Mouse (Mus musculus) hindbrain, postnatal 0 days (tissue): Measurements from ENCODE around the gene Map2k6. TPM values are rescaled to one million over a fixed set of nuclear protein-coding genes. Genes with fewer than 3 reads are reported as not detected.
A peak's percentile ranks its signal among the peaks of the same experiment; 100 is the strongest.

ENCODE experiments used
- ATAC-seq: fragments of 200-750 bp; cut with Nextera tagmentation; 2 replicates; pipeline ENCODE4 v1.8.0; 2017; ENCODE audit warnings: mild to moderate bottlenecking, moderate TSS enrichment, moderate library complexity
- DNase-seq: peaks from one replicate; pipeline ENCODE4 v3.0.0-alpha.2; 2015; ENCODE audit warnings: low spot score
- H3K27ac ChIP-seq: fragments of 300-500 bp; sonication (generic); 2 replicates; pipeline ENCODE4 v1.5.1; 2014; ENCODE audit warnings: mild to moderate bottlenecking
- H3K27me3 ChIP-seq: fragments of 300-500 bp; sonication (generic); 2 replicates; pipeline ENCODE4 v1.6.1; 2014; ENCODE audit warnings: low read length, mixed read lengths; ENCODE audit not compliant: insufficient read depth
- H3K36me3 ChIP-seq: fragments of 300-500 bp; sonication (generic); 2 replicates; pipeline ENCODE4 v1.6.1; 2014; ENCODE audit warnings: low read length, mixed read lengths; ENCODE audit not compliant: insufficient read depth
- H3K4me1 ChIP-seq: fragments of 300-500 bp; sonication (generic); 2 replicates; pipeline ENCODE4 v1.6.1; 2014; ENCODE audit warnings: antibody characterized with exemption, low read length, mixed read lengths; ENCODE audit not compliant: insufficient read depth
- H3K4me2 ChIP-seq: fragments of 300-500 bp; sonication (generic); 2 replicates; pipeline ENCODE4 v1.6.1; 2014; ENCODE audit warnings: low read depth, mild to moderate bottlenecking, low read length, moderate library complexity, mixed read lengths
- H3K4me3 ChIP-seq: fragments of 300-500 bp; sonication (generic); 2 replicates; pipeline ENCODE4 v1.5.1; 2014; ENCODE audit warnings: low read length
- H3K9ac ChIP-seq: fragments of 300-500 bp; sonication (generic); replicated peaks from 2 replicates; pipeline ENCODE4 v1.6.1; 2014; ENCODE audit warnings: mild to moderate bottlenecking, low read length, moderate library complexity, mixed read lengths
- H3K9me3 ChIP-seq: fragments of 300-500 bp; sonication (generic); 2 replicates; pipeline ENCODE4 v1.6.1; 2016; ENCODE audit warnings: low read length, mixed read lengths
- CTCF ChIP-seq: IDR thresholded peaks from 2 replicates; pipeline ENCODE4 v1.5.1; 2016; ENCODE audit warnings: antibody characterized with exemption, control low read depth, low read depth
- WGBS: fragments of 180-500 bp; shearing (Covaris S2); extraction: QIAGEN DNeasy Blood & Tissue Kit; methylation state at CpG from one replicate; pipeline ENCODE4 v1.1.7; 2014; 5-methylcytosine and 5-hydroxymethylcytosine counted together
- polyA plus RNA-seq: library from polyadenylated mRNA; unstranded; fragments of >200 nt; fragmentation: Nextera tagmentation; extraction: Ambion mirVana; gene quantifications from 2 replicates; pipeline ENCODE4 v1.2.1, GENCODE M21; 2015
- total RNA-seq: library from RNA; depleted of rRNA; stranded (reverse); fragments of >200 nt; gene quantifications from 2 replicates; pipeline ENCODE4 v1.2.3, GENCODE M21; 2014

Map2k6 gene
- total and polyA plus RNA-seq, 2 experiments from 2014 or later = 16.3 to 21.2 TPM

DNA sequence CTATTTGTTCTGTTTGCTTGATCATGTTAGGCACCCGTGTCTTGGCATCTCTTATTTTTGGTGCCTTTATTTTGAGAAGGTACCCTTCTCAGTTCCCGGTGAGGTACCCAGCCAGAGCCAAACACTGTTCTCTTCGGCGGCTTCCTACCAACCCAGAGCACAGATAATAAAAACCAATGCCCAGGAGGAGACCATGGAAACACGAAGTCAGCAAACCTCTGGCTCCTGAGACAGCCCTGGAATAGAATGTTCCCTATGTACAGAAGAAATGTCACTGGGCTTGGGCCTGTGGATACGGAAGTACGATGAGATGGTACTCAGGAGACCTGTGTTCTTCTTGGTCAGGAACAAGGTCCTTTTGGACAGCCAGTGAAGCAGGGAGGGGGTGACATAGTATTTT is 89.4 kb downstream of the Map2k6 start:
- 95% methylated on average over 7 of the region's 7 CpGs for WGBS
- Histone ChIP-seq H3K27me3 (no peaks in the 10 kb centered on the region), H3K4me1 (no peaks in the 10 kb centered on the region), H3K9ac (no peak overlapping the region), H3K27ac (no peak overlapping the region), H3K36me3 (peaks cover 6% of the 10 kb centered on the region), H3K9me3 (no peaks in the 10 kb centered on the region), H3K4me3 (no peak overlapping the region), H3K4me2 (no peak overlapping the region)
- no peak for TF ChIP-seq CTCF
- DNase-seq (no peak), ATAC-seq (no peak)

DNA sequence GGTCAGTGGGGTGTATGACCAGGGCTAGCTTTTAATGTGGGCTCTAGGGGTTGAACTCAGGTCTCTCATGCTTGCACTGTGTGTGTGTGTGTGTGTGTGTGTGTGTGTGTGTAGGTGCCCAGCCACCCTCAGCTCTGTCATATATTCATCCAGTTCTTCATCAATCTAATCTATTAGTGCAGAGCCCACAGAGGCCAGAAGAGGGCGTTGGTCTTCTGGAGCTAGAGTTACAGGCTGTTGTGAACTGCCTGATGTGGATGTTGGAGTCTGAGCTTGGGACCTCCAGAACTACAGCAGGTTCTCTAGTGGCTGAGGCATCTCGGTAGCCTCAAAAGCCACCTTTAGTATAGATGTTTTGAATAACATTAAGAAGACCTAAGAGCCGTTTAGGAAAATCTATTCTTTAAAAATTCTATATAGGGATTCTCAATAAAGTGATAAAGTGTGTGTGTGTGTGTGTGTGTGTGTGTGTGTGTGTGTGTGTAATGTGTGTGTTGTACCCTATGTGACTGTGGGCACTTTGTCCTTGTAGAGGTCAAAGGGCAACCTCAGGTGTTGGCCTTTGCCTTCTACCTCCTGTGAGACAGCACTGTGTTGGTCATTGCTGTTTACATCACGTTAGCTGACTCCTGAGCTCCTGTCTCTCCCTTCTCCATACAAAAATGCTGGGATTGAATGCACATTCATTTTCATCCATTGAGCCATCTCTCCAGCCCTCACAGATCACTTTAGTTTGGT is 96.6 kb downstream of the Map2k6 start:
- H3K4me2 ChIP-seq = no peak overlapping the region
- H3K9ac ChIP-seq = no peak overlapping the region
- no peaks in the 10 kb centered on the region for H3K4me1 ChIP-seq
- TF ChIP-seq CTCF = 0 out of 2 replicates have a peak, but pooled peaks have one; percentile 1
- H3K27ac ChIP-seq = no peak overlapping the region
- H3K9me3 ChIP-seq = no peaks in the 10 kb centered on the region
- H3K27me3 ChIP-seq = no peaks in the 10 kb centered on the region
- peaks cover 24% of the 10 kb centered on the region for H3K36me3 ChIP-seq
- H3K4me3 ChIP-seq = no peak overlapping the region
- 85% methylated on average over 4 of the region's 4 CpGs for whole genome bisulfite sequencing
- DNase-seq = no peak
- no peak for ATAC-seq

DNA sequence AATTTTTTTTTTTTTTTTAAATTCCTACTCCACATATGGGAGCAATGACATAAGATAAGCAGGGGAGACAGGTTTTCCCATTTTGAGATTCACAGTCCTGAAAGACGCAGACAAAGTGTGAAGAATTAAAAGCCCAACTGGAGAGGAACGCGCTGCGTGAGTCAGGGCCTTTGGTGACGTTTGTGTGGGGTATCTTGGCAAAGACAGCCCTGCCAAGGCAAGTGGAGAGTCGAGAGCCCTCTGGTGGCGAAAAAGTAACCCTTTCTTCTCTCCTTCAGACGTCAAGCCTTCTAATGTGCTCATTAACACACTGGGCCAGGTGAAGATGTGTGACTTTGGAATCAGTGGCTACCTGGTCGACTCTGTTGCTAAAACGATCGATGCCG is 97.1 kb downstream of the Map2k6 start:
- no peaks in the 10 kb centered on the region for H3K27me3 ChIP-seq
- WGBS = 52% methylated on average over 12 of the region's 12 CpGs
- no peak overlapping the region for H3K4me2 ChIP-seq
- no peaks in the 10 kb centered on the region for H3K4me1 ChIP-seq
- DNase-seq = peak; percentile 79
- peak; percentile 72 for TF ChIP-seq CTCF
- H3K36me3 ChIP-seq = peaks cover 30% of the 10 kb centered on the region
- H3K4me3 ChIP-seq = no peak overlapping the region
- H3K27ac ChIP-seq = no peak overlapping the region
- ATAC-seq = no peak
- H3K9ac ChIP-seq = no peak overlapping the region
- H3K9me3 ChIP-seq = no peaks in the 10 kb centered on the region

DNA sequence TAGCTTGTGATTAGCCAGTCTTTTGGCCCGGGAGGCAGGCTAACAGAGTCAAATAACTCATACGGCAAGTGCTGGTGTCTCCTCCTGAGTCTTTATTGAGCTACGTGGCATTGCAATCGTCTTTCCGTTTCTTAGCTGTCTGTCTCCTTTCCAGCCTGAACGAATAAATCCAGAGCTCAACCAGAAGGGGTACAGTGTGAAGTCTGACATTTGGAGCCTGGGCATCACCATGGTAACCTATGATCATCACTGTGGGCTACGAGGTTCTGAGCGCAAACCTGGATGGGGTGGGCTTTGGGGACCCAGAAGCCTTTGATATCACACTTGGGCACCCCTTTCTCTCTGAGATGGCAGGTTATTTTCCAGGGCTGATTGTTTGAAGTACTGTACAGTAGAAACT is 98.8 kb downstream of the Map2k6 start:
- Histone ChIP-seq H3K9ac (no peak overlapping the region), H3K9me3 (no peaks in the 10 kb centered on the region), H3K27ac (no peak overlapping the region), H3K4me3 (no peak overlapping the region), H3K27me3 (no peaks in the 10 kb centered on the region), H3K4me2 (no peak overlapping the region), H3K36me3 (peaks cover 29% of the 10 kb centered on the region), H3K4me1 (no peaks in the 10 kb centered on the region)
- DNase-seq (no peak), ATAC-seq (no peak)
- WGBS = 35% methylated on average over 8 of the region's 8 CpGs
- no peak for TF ChIP-seq CTCF

DNA sequence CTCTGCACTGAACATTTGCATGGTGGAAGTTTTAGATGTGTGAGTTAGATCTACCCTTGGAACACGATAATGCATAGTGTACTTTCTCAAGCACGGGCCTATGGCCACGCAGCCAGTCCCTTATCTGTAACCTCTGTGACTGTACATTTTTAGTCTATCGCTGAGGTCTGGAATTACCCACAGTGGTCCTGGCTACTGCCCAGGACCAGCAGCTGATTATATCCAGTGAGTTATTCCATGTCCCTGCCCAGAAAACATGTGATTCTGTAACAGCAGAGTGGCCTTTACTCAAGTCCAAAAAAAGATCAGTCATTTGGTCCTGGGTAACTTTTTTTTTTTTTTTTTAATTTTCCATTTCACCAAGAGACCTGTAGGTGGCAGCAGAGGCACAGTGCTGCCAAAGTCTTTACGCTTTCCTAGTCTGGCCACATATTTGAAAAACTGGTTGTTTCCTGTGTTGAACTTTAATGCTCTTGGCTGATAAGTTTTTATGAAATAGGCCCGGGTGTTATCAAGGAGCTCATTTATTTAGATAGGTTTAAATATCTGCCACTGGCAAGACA is 99.8 kb downstream of the Map2k6 start:
- no peaks in the 10 kb centered on the region for H3K9me3 ChIP-seq
- H3K9ac ChIP-seq = no peak overlapping the region
- peaks cover 21% of the 10 kb centered on the region; the same call in 1 of the 2 replicates for H3K36me3 ChIP-seq
- H3K4me1 ChIP-seq = no peaks in the 10 kb centered on the region
- ATAC-seq (0 out of 2 replicates have a peak, but pooled peaks have one; percentile 49), DNase-seq (peak; percentile 67)
- WGBS = 57% methylated on average over 6 of the region's 6 CpGs
- TF ChIP-seq CTCF = peak; percentile 80
- no peak overlapping the region for H3K4me2 ChIP-seq
- no peak overlapping the region for H3K27ac ChIP-seq
- no peak overlapping the region for H3K4me3 ChIP-seq
- no peaks in the 10 kb centered on the region for H3K27me3 ChIP-seq

DNA sequence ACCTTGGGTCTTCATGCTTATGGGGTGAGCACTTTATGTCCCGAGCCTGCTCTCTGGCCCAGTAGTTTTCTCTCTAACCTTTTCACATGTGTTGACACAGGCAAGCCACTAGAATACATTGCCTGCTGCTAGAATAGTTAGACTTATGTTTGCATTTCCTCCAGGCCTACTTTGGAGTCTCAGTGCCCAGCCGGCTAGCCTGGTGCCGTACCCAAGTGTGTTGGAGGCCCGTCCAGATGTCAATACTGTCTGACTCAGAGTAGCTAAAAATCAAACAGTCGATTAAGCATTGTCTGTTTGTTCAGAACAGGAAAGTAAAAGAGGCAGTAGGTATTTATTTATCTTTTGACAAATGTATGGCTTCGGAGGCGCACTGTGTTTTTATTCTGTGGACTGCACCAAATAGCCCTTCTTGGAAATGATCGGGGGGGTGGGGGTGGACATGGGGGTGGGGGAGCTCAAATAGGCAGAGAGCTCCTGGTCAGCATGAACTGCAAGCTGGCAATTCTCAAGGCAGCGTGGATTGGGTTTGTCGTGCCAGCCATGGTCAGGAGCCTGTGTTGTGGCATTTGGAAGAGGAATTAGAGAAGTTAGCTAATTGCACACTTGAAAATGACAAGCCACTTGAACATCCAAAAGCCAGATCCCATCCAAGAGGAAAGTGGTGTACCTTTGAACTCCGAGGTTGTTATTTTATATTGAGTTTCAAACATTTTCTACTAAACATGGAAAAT is 104.2 kb downstream of the Map2k6 start:
- H3K4me1 ChIP-seq = no peaks in the 10 kb centered on the region
- H3K4me3 ChIP-seq = no peak overlapping the region
- no peak overlapping the region for H3K9ac ChIP-seq
- H3K4me2 ChIP-seq = no peak overlapping the region
- WGBS = 88% methylated on average over 11 of the region's 11 CpGs
- ATAC-seq (no peak), DNase-seq (no peak)
- peaks cover 26% of the 10 kb centered on the region; the same call in 1 of the 2 replicates for H3K36me3 ChIP-seq
- no peaks in the 10 kb centered on the region for H3K9me3 ChIP-seq
- no peak for TF ChIP-seq CTCF
- H3K27me3 ChIP-seq = no peaks in the 10 kb centered on the region
- H3K27ac ChIP-seq = no peak overlapping the region
